In the genomic region with DNA sequence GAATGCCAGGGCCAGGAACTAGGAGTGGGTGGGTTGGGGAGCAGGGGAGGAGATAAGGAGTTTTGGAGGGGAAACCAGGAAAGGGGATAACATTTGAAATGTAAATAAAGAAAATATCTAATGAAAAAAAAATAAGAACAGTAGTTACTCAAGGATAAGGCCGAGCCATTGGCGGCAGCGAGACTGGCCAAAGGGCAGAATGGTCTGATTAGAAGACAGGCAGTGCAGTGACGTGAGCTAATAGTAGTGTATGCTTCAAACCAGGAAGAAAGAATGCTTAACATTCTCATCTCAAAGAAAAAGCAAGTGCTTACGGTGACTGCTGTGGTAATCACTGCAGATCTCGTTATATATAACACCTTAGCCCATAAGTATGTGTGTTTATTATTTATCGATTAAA, we compare ENCODE assay signal across 20 mouse cellular contexts. TPM values are rescaled to one million over a fixed set of nuclear protein-coding genes. Genes with fewer than 3 reads are reported as not detected.
DNase-seq lines count a peak whose midpoint lies in the region; ATAC-seq lines count a peak whose summit lies in the region.
"Had no signal": no experiment of that assay in that cellular context is flagged by ENCODE, and none has a peak within 500 bp of the region (broad histone marks: within the 10 kb centered on the region; RNA-seq: fewer than 3 reads in every experiment).

No protein-coding gene starts in this region.

- 90% methylated on average over 7 of the region's 7 CpGs for WGBS in heart, embryonic 11.5 days (ENCODE audit: insufficient replicate concordance)
- 89% methylated on average over 7 of the region's 7 CpGs for WGBS in lung, embryonic 16.5 days
- WGBS in liver, embryonic 12.5 days (ENCODE audit: insufficient replicate concordance) = 89% methylated on average over 7 of the region's 7 CpGs
- 87% methylated on average over 7 of the region's 7 CpGs for WGBS in stomach, embryonic 15.5 days

- H3K9ac ChIP-seq in heart, embryonic 11.5 days (ENCODE audit: low read depth, low read length) = no peak overlapping the region
- H3K9ac ChIP-seq in lung, embryonic 16.5 days (ENCODE audit: low read length) = no peak overlapping the region
- H3K9ac ChIP-seq in liver, embryonic 12.5 days = peak overlapping the region; percentile 95
- no peak overlapping the region for H3K9ac ChIP-seq in stomach, embryonic 15.5 days
- H3K9ac ChIP-seq: heart, embryonic 15.5 days; hindbrain, embryonic 12.5 days; lung, embryonic 15.5 days; neural tube, embryonic 13.5 days had no signal

- no peaks in the 10 kb centered on the region for H3K36me3 ChIP-seq in heart, embryonic 11.5 days (ENCODE audit: control insufficient read depth, insufficient read depth, low read length)
- H3K36me3 ChIP-seq in lung, embryonic 16.5 days (ENCODE audit: control insufficient read depth, insufficient read depth, low read length) = no peaks in the 10 kb centered on the region
- peaks cover 45% of the 10 kb centered on the region for H3K36me3 ChIP-seq in liver, embryonic 12.5 days
- H3K36me3 ChIP-seq in stomach, embryonic 15.5 days = 0 out of 2 replicates have a peak, but pooled peaks cover 3% of the 10 kb centered on the region
- H3K36me3 ChIP-seq: heart, embryonic 15.5 days; hindbrain, embryonic 12.5 days; lung, embryonic 15.5 days; midbrain, embryonic 10.5 days; neural tube, embryonic 13.5 days had no signal

- no peaks in the 10 kb centered on the region for H3K4me1 ChIP-seq in heart, embryonic 11.5 days (ENCODE audit: control insufficient read depth, insufficient read depth, low read length)
- 0 out of 2 replicates have a peak, but pooled peaks cover 2% of the 10 kb centered on the region for H3K4me1 ChIP-seq in lung, embryonic 16.5 days (replicated peaks; ENCODE audit: control insufficient read depth, insufficient read depth, low read length)
- peaks cover 82% of the 10 kb centered on the region for H3K4me1 ChIP-seq in liver, embryonic 12.5 days
- 0 out of 2 replicates have a peak, but pooled peaks cover 3% of the 10 kb centered on the region for H3K4me1 ChIP-seq in stomach, embryonic 15.5 days

- ATAC-seq in heart, embryonic 11.5 days (replicated peaks; ENCODE audit: insufficient number of reproducible peaks, low FRiP score, low TSS enrichment) = no peak
- ATAC-seq in lung, embryonic 16.5 days (ENCODE audit: low read depth) = no peak
- ATAC-seq in liver, embryonic 12.5 days = no peak
- ATAC-seq in stomach, embryonic 15.5 days (ENCODE audit: insufficient read depth, low FRiP score, low read depth) = no peak

- H3K27ac ChIP-seq in heart, embryonic 11.5 days (ENCODE audit: low read depth, low read length) = no peak overlapping the region
- H3K27ac ChIP-seq in lung, embryonic 16.5 days (ENCODE audit: low read length) = no peak overlapping the region
- H3K27ac ChIP-seq in liver, embryonic 12.5 days = peak overlapping the region; percentile 98
- no peak overlapping the region for H3K27ac ChIP-seq in stomach, embryonic 15.5 days
- H3K27ac ChIP-seq: heart, embryonic 15.5 days; hindbrain, embryonic 12.5 days; lung, embryonic 15.5 days; midbrain, embryonic 10.5 days; neural tube, embryonic 13.5 days had no signal

- H3K4me2 ChIP-seq in heart, embryonic 11.5 days = peak overlapping the region; percentile 76
- peak overlapping the region; percentile 10; the same call in 1 of the 2 replicates for H3K4me2 ChIP-seq in lung, embryonic 16.5 days (ENCODE audit: low read depth, low read length)
- peak overlapping the region; percentile 81 for H3K4me2 ChIP-seq in liver, embryonic 12.5 days
- H3K4me2 ChIP-seq in stomach, embryonic 15.5 days = peak overlapping the region; percentile 65; the same call in 1 of the 2 replicates

- intact Hi-C loops in heart, postnatal 36 days (cut with DNase I) = loop anchor here (5.0 to 10.0 kb wide), 6 partner anchors 34 to 1289 kb away; a partner anchor contains a TSS

- DNase-seq in heart, postnatal 36 days = no peak
- no peak for DNase-seq in lung, postnatal 14 days
- no peak for DNase-seq in right cerebral cortex, postnatal 10 days (ENCODE audit: low spot score in 2 of 2)
- DNase-seq in frontal cortex, postnatal 25 days (ENCODE audit: low spot score in 2 of 2) = no peak
- DNase-seq: adrenal gland, postnatal 36 days; cerebellum, adult 9-11 months; gastrocnemius, postnatal 36 days; kidney, adult 11 months; kidney, postnatal 10 days; right cerebral cortex, postnatal 25 days; thymus, postnatal 4 days had no signal

- H3K27me3 ChIP-seq in heart, embryonic 11.5 days (ENCODE audit: control insufficient read depth, insufficient read depth, low read length) = no peaks in the 10 kb centered on the region
- H3K27me3 ChIP-seq in lung, embryonic 16.5 days (ENCODE audit: control insufficient read depth, insufficient read depth, low read depth, low read length) = no peaks in the 10 kb centered on the region
- no peaks in the 10 kb centered on the region for H3K27me3 ChIP-seq in liver, embryonic 12.5 days (replicated peaks)
- H3K27me3 ChIP-seq in stomach, embryonic 15.5 days (replicated peaks) = no peaks in the 10 kb centered on the region
- H3K27me3 ChIP-seq: heart, embryonic 15.5 days; lung, embryonic 15.5 days had no signal

- H3K9me3 ChIP-seq in heart, embryonic 11.5 days (replicated peaks; ENCODE audit: control insufficient read depth, low read length) = no peaks in the 10 kb centered on the region
- no peaks in the 10 kb centered on the region for H3K9me3 ChIP-seq in lung, embryonic 16.5 days (ENCODE audit: control insufficient read depth, low read length)
- no peaks in the 10 kb centered on the region for H3K9me3 ChIP-seq in liver, embryonic 12.5 days (replicated peaks)
- H3K9me3 ChIP-seq in stomach, embryonic 15.5 days = no peaks in the 10 kb centered on the region
- H3K9me3 ChIP-seq: heart, embryonic 15.5 days; hindbrain, embryonic 12.5 days; lung, embryonic 15.5 days; midbrain, embryonic 10.5 days; neural tube, embryonic 13.5 days had no signal

- no peak overlapping the region for H3K4me3 ChIP-seq in heart, embryonic 11.5 days (ENCODE audit: low read depth, low read length)
- no peak overlapping the region for H3K4me3 ChIP-seq in lung, embryonic 16.5 days (ENCODE audit: low read length)
- H3K4me3 ChIP-seq in liver, embryonic 12.5 days = peak overlapping the region; percentile 86
- H3K4me3 ChIP-seq in stomach, embryonic 15.5 days (replicated peaks) = no peak overlapping the region
- H3K4me3 ChIP-seq: heart, embryonic 15.5 days; hindbrain, embryonic 12.5 days; lung, embryonic 15.5 days; midbrain, embryonic 10.5 days; neural tube, embryonic 13.5 days had no signal

RNA-seq across cellular contexts. Expression of a gene that starts 2.2 kb away (rescaled TPM):
- 34.6 and 38.7 TPM in 2 replicates for polyA plus RNA-seq in heart, embryonic 11.5 days (2014; fragmentation: Nextera tagmentation; extraction: Ambion mirVana)
- total RNA-seq in heart, postnatal 36 days (2021) = 10 to 100 TPM; 17.8 to 19.8 TPM
- 54.8 and 63.6 TPM in 2 replicates for polyA plus RNA-seq in lung, embryonic 16.5 days (2015; fragmentation: Nextera tagmentation; extraction: Ambion mirVana)
- polyA plus RNA-seq in liver, embryonic 12.5 days (2016; fragmentation: Nextera tagmentation; extraction: Ambion mirVana) = 59.3 and 60.6 TPM in 2 replicates
- 57.8 and 58.7 TPM in 2 replicates for polyA plus RNA-seq in stomach, embryonic 15.5 days (2015; fragmentation: Nextera tagmentation; extraction: Ambion mirVana)

RNA-seq across cellular contexts. Expression of a gene that starts 40.0 kb away (rescaled TPM):
- 32.0 and 35.2 TPM in 2 replicates for polyA plus RNA-seq in heart, embryonic 11.5 days (2014; fragmentation: Nextera tagmentation; extraction: Ambion mirVana)
- 10 to 100 TPM; 19.8 to 20.5 TPM for total RNA-seq in heart, postnatal 36 days (2021)
- 28.9 and 31.9 TPM in 2 replicates for polyA plus RNA-seq in lung, embryonic 16.5 days (2015; fragmentation: Nextera tagmentation; extraction: Ambion mirVana)
- polyA plus RNA-seq in liver, embryonic 12.5 days (2016; fragmentation: Nextera tagmentation; extraction: Ambion mirVana) = 15.4 and 16.0 TPM in 2 replicates
- 17.9 and 19.3 TPM in 2 replicates for polyA plus RNA-seq in stomach, embryonic 15.5 days (2015; fragmentation: Nextera tagmentation; extraction: Ambion mirVana)

Comparison
In these comparisons a context has a peak if more than half of its experiments do, and no peak if none do; other contexts are left out.
1. H3K4me2 ChIP-seq: peak in every context shown above with its lines; median percentile 81 in liver, embryonic 12.5 days; 76 in heart, embryonic 11.5 days; 65 in stomach, embryonic 15.5 days; 10 in lung, embryonic 16.5 days.